Mouse (Mus musculus) heart, adult 9 months (tissue): ENCODE results near the gene Mypn.
A peak's percentile ranks its signal among the peaks of the same experiment; 100 is the strongest.

Experiments
- DNase-seq, 2 experiments: peaks; one replicate each; pipeline ENCODE4 v3.0.0; 2022; ENCODE audit warnings: low spot score in 2 of 2

The Mypn gene

DNA sequence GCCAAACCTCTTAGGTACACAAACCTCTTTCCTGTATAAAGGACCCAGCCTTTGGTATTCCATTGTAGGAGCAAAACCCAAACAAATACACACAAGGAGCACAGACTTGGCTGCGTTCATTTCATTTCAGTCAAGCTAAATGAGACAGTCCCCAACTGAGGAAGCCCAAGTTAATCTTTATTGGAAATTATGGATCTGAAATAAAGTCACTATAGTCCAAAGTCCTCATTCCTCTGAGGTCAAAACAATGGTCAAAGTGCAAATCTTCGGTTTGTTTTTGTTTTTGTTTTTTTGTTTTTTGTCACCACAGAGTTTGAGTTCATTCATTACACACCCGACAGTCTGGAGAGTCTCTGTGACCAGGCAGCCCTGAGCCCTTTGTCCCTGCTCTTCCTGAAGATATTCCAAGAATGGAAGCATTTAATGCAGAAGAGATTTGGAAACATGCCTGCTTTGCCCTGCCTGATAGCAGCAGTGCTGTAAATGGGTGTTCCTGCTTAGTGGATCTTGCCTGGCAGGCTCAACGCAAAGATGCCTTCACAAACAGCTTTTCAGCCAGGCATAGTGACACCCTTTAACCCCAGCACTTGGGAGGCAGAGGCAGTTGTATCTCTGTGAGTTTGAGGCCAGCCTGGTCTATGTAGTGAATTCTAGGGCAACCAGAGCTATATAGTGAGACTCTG is 47.9 kb downstream of the Mypn start:
- DNase-seq = peak in 1 of 2 experiments; percentile 19

DNA sequence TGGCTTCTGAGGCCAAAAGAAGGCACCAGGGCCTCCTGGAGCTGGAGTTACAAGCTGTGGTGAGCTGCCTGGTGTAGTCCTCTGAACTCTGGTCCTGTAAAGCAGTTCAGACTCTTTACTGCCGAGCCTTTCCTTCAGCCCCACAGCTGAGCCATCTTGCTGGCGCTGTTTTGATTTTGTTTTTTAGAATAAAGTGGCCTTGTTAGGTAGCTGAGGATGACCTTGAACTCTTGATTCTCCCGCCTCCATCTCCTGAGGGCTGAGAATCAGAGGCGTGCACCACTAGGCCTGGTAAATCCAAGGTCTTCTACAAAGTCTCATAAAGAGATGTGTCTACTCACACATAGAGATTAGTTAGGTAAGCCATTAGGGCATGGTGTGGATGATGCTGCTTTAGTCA is 49.0 kb downstream of the Mypn start:
- no peak for DNase-seq

DNA sequence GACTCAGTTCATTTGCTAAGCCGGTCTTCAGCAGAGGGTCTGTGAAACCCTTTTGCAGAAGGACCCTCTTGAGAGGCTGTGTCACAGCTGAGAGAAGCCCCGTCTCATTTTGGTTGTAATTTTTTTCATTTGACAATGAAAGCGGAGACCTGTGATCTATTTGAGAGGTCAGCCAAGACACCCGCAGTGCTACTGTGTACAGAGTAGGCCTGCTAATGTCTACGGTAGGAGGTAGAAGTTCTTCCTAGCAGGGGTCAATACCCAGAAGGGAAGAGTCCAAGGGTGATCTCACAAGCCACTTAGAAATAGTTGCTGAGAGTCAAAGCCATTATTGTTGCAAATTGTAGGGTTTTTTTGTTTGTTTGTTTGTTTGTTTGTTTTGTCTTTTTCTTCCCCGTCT is 49.5 kb downstream of the Mypn start:
- no peak for DNase-seq

DNA sequence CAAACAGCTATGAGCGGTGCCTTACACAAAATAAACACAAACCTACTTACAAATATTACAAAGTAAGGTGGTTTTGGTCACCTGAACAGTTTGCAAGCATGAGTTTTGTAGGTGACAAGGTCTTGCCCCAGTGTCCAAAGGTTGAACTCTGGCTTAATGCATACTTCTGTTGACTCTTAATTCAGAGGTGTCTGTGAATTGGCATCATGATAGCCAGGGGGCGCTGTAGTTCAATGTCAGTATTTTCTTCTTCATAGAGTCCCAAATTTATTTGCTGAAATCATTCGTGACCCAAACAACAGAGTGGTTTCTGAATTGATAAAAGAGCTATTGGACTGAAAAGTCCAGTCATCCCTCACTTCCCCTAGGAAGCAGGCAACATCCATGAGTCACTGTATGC is 50.2 kb downstream of the Mypn start:
- DNase-seq = peak in 1 of 2 experiments; percentile 65

DNA sequence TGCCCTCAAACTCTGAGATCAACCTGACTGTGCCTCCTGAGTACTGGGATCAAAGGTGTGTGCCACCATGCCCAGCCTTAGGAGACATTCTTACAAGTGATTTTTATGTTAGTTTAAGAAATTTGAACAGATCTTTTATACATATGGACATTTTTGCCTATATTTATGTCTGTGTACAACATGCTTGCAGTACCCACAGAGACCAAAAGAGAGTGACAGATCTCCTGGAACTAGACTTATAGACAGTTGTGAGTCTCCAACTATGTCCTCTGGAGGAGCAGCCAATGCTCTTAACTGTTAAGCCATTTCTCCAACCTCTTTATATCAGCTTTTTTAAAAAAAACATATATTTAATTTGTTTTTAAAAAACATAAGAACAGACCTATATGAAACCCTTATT is 51.4 kb downstream of the Mypn start:
- DNase-seq = no peak

DNA sequence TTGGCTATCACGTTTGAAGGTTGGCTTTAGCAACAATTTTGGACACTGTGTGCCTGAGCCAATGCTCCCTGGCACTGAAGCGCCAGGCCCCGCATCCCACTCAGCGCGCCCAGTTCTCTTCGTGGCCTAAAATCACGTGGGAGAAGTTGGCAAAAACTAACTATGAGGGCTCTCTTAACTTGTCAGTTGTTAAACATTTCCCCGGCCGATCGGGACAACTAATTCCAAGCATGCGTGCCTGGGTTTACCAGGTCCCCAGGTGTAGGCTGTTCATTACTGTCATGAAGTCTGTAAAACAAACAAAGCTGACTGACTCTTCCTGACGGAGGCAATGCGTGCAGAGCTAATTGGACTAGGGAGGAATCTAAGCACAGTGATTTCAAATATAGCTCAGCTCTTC is 61.1 kb downstream of the Mypn start:
- no peak for DNase-seq

DNA sequence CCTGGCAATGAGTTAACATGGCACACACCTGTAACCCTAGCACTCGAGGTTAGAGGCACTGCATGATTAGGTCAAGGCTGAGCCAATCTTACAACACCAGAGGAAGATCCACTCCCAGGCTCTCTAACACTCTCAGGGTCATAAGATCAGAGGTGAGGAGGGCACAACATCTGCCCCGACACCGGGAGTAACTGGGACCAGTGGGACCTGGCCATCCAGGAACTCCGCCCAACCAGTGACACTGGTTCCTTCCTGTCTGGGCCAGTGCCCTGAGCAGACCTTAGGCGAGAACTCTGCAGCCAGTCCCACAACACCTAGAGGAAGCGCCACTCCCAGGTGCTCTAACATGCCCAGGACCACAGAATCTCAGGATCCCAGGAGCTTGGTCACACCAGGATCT is 67.3 kb downstream of the Mypn start:
- DNase-seq = no peak

DNA sequence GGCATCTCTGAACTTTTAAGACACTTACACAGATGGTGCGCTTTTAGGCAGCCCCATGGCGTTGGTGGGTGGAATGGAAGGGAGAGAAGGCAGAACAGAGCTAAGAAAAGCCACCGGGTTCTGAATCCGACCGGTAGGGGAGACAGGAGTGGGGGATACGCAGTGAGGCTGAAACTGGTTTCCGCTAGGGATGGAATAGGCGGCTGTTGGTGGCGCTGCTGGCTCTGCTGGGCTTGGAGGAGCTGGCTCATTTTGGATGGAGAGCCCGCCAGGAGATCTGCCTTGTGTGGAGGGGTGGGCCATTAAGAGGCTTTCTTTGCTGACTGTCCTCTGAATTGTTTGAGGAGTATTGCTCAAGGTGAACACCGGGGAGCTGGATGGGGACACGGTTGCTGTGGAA is 68.1 kb downstream of the Mypn start:
- DNase-seq = no peak

DNA sequence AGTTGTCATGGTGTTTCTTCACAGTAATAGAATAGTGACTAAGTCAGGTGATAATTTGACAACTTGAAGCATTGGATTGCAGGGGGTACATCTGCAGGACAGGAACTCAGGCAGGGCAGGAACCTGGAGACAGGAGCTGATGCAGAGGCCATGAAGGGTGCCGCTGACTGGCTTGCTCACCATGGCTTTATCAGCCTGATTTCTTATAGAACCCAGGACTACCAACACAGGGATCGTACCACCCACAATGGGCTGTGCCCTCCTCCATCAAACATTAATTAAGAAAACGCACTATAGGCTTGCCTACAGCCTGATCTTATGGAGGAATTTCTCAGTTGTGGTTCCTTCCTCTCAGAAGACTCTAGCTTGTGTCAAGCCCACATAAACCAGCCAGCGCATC is 70.4 kb downstream of the Mypn start:
- no peak for DNase-seq

DNA sequence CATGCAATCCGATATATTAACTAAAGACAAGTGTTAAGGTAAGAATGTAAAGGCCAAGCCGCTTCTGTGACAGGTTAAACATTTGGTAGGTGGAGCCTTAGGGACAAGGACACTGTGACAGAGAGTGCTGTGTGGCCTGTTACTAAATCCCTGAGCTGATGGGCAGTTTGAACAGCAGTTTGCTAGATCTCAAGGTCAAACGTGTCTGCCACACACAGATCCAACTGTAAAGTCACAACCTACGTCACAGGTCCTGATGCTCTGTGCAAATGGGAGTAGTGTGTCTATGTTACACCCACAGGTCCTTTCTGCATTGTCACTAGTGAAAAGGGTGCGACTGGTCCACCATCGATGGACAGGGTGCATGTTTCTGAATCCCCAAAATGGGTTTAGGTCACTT is 71.4 kb downstream of the Mypn start:
- no peak for DNase-seq

DNA sequence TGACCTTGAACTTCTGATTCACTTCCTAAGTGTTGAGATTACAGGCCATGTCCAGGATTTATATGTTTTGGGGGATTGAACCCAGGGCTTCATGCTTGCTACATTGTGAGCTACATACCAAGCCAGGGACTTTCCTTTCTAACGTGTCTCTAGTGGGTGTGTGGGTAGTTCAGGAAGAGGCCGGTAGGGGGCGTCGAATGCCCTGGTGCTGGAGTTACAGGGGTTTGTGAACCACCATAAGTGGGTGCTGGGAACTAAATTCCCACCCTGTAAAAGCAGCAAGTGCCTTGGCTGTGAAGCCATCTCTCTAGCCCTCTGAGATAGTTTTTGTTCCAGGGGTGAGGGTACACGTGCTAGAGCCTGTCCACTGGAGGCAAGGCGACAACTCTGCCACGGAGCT is 73.3 kb downstream of the Mypn start:
- DNase-seq = no peak

DNA sequence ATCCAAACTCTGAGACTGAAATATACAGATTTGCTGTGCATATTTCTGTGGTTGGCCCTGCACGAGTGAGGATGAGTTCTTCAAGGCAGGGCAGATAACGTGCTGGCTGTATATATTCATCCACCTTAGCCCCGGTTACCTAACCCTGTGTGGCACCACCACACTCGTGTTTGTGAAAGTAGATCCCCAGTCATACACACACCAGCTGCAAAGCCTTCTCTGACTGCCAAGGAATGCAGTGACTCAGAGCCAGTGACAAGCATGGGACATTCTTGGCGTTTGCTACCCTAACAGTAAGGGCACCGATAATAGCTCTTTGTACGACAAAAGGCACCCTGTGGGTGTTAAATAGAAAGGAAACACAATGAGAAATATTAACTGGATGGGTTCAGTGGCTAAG is 75.5 kb downstream of the Mypn start:
- peak; percentile 62 to 75 for DNase-seq

DNA sequence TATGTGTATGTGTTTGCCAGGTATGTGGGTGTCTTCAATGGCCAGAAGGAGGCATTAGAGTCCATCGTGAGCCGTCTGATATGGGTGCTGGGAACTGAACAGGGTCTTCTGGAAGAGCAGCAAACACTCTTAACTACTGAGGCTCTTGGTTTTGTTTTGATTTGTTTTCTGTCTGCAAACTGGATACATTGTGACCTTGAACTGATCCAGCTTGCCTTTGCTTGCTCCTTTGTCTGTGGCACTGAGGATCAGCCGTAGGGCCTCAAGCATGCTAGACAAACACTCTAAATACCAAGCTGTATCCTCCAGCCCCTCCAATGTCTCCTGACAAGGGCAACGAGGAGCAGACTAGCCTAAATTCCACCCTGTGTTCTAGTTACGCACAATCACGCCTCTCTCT is 76.6 kb downstream of the Mypn start:
- DNase-seq = no peak

DNA sequence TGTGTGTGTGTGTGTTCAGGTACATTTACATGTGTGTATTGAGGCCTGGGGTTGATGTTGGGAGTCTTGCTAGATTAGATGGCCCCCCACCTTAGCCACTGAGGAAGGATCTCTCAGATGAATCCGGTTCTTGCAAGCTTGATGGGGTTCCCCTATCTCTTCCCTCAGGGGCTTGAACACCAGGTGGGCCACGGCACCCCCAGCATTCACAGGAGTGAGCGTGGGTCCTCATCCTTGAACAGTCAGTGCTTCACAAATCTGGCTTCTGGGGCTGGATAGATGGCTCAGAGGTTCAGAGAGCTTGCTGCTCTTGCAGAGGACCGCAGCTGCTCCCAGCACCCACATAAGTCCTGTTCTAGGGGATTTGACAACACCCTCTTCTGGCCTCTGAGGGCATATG is 77.6 kb downstream of the Mypn start:
- no peak for DNase-seq

DNA sequence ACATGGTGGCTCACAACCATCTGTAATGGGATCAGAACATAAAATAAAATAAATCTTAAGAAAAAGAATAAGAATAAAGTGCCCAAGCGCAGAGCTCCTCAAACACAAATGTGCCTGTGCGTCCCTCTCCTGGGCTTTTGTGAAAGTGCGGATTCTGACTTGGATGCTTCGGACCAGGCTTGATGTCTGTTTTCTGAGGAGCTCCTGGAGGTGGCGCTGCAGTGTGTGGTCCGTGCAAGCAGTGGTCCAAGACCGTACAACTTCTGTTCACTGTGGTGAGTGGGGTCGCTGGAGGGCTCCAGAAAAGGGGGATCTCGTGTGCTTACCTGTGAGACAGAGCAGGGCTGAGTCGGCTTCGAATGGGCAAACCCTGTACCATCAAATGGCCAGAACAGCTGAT is 78.4 kb downstream of the Mypn start:
- DNase-seq = no peak

DNA sequence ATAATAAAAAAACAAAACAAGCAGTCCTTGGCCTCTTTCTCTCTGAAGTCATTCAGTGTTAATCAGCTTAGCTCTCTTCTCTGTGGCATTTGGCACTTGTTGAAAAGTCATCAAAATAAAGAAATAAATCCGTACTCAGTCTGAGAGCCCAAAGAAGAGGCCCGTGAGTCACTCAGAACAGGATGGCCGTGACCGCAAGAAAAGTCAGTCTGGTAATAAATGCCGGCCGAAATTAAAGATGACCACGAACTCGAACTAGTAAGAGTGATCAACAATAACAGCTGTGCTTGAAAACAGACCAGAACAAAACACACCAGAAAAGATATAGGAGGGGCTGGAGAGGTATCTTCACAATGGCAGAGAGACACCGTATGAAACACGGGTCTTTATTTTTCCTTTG is 79.7 kb downstream of the Mypn start:
- no peak for DNase-seq

DNA sequence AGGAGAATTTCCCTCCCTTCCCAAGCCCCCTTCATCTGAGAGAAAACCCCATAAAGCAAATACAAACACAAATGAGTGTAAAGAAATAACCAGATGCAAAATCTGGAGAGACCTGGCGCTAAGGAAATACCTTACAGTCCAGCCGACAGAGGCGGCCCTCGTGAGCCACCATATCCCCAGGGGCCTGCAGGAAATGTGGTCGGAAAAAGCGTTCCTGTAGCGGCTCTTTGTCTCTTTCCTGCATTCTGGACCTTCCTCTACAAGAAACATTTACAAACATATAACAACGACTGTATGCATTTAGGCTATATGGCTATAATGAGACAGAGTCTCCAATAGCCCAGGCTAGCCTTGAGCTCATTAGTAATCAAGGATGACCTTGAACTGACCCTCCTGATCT is 80.6 kb downstream of the Mypn start:
- no peak for DNase-seq

DNA sequence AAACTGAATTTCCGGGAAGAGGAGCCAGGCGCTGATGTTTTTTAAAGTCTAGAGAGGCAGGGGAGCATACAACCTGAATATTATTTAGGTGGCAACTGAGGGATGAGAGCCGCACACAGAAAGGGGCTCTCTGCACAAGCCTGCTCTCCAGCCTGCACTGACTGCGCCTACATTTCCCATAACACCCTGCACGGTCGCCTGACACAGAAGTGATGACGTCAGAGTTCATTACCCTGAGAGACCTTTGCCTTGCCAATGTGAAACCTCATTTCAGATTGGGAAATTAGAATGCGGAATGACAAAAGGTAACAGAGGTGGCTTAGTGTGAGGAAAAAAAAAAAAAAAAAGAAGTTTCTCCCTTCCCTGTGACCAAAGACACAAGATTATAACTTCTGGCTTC is 81.2 kb downstream of the Mypn start:
- no peak for DNase-seq

DNA sequence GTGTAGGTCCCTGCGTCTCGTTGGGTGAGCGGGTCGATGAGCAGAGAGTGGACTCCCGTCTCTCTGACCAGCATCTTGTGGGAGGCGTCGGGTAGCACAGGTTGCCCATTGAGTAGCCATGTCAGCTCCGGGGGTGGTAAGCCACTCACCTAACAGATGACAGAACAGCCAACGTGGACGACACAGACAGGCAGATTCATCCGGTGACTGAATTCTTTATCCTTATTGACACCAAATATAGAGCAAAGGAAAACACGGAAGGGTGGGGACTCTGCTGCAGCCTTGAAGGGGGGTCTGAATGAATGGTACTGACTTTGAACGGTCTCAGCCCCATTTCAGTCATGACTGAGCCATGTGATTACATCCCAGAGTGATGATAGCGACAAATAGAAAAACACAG is 81.8 kb downstream of the Mypn start:
- DNase-seq = no peak

DNA sequence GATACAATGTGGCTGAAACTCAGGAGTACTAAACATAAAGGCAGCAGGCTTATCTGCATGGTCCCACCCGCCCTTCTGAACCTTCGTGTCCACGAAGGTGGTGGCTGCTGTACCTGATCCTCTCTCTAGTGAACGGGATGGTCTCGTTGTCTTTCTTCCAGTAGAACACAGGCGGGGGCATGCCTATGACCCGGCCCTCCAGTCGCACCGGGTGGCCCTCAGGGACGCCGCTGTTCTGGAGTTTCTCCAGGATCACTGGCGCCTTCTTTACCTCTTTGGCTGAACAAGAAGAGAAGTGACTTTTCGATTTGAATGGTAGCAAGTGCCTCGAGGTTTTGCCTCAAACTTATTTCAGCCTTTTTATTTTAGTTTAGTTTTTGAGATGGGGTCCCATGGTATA is 83.8 kb downstream of the Mypn start:
- no peak for DNase-seq

DNA sequence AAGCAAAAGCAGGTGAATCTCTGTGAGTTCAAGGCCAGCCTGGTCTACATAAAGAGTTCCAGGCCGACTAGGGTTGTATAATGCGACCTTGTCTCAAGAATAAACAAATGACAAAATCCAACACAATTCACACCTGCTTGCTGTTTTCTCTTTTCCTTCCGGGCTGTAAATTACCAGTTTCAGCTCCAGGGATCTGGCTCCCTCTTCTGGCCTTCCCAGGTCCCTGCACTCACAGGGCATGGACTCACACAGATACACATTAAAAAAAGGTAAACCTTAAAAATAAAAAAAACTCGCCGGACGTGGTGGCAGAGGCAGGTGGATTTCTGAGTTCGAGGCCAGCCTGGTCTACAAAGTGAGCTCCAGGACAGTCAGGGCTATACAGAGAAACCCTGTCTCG is 86.2 kb downstream of the Mypn start:
- DNase-seq = no peak

DNA sequence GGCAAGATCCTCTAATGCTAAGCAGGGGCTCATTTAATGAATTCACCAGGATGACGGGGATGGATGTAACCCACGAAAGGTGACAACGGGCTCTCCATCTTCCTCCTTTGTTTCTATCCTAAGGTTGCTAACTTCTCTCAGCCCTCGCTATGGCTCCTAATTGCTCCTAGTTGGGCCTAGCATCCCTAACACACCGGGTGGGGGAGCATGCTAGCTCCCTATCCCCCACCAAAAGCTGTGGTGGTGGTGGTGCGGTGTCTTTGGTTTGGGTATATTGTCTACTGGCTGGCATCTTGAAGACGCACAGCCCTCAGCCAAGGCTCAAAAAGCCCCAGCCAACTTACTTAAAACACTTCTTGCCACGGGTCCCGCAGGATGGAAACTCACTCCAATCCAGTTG is 87.4 kb downstream of the Mypn start:
- no peak for DNase-seq

DNA sequence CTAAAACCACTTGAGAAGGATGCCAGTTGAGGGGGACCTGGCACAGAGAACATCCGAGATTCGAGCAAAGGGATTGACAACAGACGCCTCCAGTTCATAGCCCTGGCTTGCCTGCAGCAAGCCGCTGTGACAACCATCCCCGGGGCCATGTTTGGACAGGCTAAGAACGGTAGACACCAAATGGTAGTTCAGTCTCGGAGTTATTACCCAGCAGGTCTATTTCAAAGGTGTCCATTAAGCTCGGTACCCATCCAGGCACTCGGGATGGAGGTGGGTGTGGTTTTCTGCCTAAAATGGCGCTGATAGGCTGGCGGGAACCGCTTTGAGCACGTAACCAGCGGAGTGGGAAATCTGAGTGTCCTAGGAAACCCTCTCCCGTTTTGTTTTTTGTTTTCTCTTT is 87.9 kb downstream of the Mypn start:
- DNase-seq = no peak

DNA sequence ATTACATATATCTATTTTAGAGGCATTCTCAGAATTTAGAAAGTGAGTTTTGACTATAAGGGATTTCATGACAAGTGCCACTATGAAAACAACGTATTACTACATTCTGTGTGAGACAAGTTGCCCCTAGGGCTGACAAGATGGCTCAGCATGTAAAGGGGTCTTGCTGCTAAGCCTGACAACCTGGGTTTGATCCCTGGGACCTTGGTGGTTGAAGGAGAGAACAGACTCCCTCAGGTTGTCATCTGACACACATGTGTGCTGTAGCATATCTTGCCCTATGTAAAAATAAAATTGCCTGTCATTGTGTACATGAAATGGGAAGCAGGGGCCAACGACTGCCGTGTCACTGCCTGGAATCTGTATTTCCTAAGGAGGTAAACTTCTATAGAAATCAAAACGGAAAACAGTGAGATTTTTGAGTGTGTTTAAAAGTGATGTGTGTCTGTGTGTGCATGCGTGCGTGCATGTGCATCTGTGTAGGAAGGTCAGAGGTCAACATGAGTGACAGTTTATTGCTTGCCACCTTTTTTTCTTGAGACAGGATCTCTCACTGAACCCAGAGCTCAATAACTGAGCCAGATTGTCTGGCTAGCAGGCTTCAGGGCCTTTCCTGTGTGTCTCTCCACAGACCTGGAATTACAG is 89.9 kb downstream of the Mypn start:
- no peak for DNase-seq
